Mouse (Mus musculus) ES-E14 (cell line): Measurements from ENCODE around the gene Cyth1.

Experiments used
- CHD2 ChIP-seq: IDR thresholded peaks from 2 replicates; pipeline ENCODE4 v1.6.1; 2014; ENCODE audit warnings: mild to moderate bottlenecking, low read depth, low read length, inconsistent platforms
- HCFC1 ChIP-seq: IDR thresholded peaks from 2 replicates; pipeline ENCODE4 v1.6.1; 2012; ENCODE audit warnings: low read length, inconsistent platforms, borderline replicate concordance; ENCODE audit not compliant: insufficient read depth
- MAFK ChIP-seq: IDR thresholded peaks from 2 replicates; pipeline ENCODE4 v1.6.1; 2014; ENCODE audit warnings: mild to moderate bottlenecking, low read depth, low read length, inconsistent platforms; ENCODE audit not compliant: insufficient read depth
- ZC3H11A ChIP-seq: IDR thresholded peaks from 2 replicates; pipeline ENCODE4 v1.6.1; 2012; ENCODE audit warnings: low read depth, mild to moderate bottlenecking, inconsistent platforms, low read length, borderline replicate concordance
- ZNF384 ChIP-seq: IDR thresholded peaks from 2 replicates; pipeline ENCODE4 v1.6.1; 2012; ENCODE audit warnings: low read depth, low read length, inconsistent platforms

GRCm38 (mm10) chr11:118253447-118254158 is 5.2 kb upstream of the Cyth1 start:
- TF ChIP-seq HCFC1 (no peak), ZNF384 (no peak), ZC3H11A (no peak), MAFK (no peak), CHD2 (no peak)
